Mouse (Mus musculus): Measurements from ENCODE around the gene Cds1.

The Cds1 gene

GRCm38 (mm10) chr5:101764554-101765347, at the start of gene Cds1:
Gene Cds1 (plus strand): TSS chr5:101765130.
- in situ Hi-C loops (cut with MboI; ENCODE audit: low sequenced_read_pairs) = no loop called here

DNA sequence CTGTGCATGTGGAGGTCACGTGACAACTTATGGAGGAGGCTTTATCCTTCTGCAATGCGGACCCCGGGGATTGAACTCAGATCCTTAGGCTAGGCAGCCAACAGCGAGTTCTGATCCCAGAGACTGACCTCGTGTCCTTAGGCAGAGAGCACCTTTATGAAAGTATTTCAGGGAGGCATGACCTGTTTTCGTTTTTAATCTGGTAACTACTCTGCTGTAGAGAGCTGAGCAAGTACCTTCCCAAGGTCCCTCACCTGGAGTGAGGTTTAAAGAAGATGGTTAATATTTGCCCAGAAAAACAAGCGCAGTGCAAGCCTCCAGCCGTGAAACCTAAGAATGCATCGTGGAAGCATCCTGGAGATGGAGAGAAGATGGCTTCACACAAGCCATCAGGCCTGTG, 40.7 kb upstream of the Cds1 start:
- in situ Hi-C loops (cut with MboI; ENCODE audit: low sequenced_read_pairs) = no loop called here

- in situ Hi-C loops (cut with MboI; ENCODE audit: low sequenced_read_pairs) = no loop called here
Observed at GRCm38 (mm10) chr5:101724756-101725155, 40.2 kb upstream of the Cds1 start.

GRCm38 (mm10) chr5:101725703-101726102, 39.2 kb upstream of the Cds1 start:
- in situ Hi-C loops (cut with MboI; ENCODE audit: low sequenced_read_pairs) = no loop called here

DNA sequence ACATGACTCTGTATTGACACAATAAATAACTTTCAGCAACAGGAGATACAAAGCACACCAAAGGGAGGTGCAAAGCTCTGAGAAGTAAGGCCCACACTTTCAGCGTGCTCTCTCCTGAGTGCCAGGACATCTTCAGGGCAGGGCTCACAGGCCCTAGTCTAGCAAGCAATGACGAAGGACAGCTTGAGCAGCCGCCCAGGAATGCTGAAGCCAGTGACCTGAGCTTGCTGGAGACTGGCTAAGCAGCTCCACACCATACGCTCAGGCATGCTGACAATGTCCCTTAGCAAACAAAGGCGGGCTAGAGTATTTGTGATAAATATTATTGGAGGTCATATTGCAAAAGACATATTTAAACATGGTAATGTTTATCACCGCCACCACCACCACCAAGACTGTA, 38.6 kb upstream of the Cds1 start:
- in situ Hi-C loops (cut with MboI; ENCODE audit: low sequenced_read_pairs) = no loop called here

GRCm38 (mm10) chr5:101728304-101728905, 36.5 kb upstream of the Cds1 start:
- in situ Hi-C loops (cut with MboI; ENCODE audit: low sequenced_read_pairs) = no loop called here

- in situ Hi-C loops (cut with MboI; ENCODE audit: low sequenced_read_pairs) = no loop called here
Observed at GRCm38 (mm10) chr5:101737341-101737740, 27.6 kb upstream of the Cds1 start.

- in situ Hi-C loops (cut with MboI; ENCODE audit: low sequenced_read_pairs) = no loop called here
Observed at GRCm38 (mm10) chr5:101740471-101741223, 24.3 kb upstream of the Cds1 start.

DNA sequence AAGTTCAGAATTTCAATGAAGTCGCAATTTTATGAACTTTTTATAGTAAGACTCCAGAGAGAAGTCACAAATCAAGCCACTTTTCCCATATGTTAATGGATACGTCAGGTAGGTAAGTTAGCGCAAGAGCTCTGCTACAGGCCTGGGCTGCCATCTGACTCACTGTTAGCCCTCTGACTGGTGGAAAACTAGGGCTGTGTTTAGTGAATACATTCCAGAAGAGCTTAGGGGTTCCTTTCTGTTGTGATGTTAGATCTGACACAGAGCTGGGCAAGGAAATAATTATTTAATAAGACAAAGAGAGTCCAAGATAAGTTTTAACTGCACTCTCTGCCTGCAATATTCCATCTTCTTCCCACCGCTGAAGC, 23.7 kb upstream of the Cds1 start:
- in situ Hi-C loops (cut with MboI; ENCODE audit: low sequenced_read_pairs) = no loop called here

DNA sequence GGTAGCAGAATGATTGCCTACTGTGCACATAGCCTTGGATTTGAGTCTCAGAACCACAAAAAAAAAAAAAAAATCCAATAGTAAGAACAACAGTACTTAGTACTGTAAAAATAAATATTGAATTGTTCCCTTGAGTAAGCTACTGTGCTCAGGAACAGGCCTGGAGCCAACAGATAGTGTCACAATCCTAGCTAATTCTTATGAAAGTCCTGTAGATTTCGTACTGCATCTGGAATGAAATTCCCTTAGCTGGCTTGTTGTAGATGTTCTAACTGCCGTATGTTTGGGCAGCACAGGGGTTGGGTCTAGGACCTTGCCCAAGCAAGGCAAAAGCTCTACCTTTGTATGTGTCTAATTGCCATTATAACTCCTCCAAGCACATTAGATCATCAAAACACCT, 22.9 kb upstream of the Cds1 start:
- in situ Hi-C loops (cut with MboI; ENCODE audit: low sequenced_read_pairs) = no loop called here

DNA sequence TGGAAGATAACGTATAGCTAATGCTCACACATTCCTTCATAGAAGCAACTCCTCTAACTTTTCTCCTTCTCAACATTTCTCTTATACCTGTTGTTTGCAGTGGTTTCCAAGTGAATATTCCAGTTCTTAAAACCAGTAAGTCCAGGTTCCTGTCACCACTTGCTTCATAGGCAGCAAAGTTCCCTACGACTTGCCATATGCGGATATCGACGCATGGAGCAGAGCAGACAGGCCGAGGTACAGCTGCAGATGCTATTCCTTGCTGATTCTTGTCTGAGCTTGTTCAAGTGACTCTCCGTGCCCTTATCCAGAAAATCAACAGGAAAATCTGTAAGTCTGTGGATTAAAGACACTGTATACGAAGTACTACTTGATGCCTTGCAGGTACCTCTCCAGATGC, 22.5 kb upstream of the Cds1 start:
- in situ Hi-C loops (cut with MboI; ENCODE audit: low sequenced_read_pairs) = no loop called here

DNA sequence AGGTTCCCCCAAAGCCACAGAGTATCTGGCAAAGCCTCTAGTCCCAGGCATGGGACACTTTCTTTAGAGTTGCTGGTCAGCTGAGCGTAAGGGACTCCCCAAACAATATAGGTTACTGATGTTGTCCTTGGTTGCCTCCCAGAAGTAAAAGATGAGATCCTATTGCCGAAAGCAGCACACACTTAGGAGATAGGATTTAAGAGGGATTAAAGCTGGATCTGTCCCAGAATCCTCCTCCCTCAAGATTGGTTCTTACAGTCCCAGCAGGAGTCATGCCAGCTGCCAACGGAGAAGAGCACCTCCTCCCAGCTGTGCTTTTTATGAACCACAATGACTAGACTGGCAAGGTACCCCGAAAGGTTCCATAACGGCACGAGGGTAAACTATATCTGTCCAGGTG, 20.0 kb upstream of the Cds1 start:
- in situ Hi-C loops (cut with MboI; ENCODE audit: low sequenced_read_pairs) = no loop called here

DNA sequence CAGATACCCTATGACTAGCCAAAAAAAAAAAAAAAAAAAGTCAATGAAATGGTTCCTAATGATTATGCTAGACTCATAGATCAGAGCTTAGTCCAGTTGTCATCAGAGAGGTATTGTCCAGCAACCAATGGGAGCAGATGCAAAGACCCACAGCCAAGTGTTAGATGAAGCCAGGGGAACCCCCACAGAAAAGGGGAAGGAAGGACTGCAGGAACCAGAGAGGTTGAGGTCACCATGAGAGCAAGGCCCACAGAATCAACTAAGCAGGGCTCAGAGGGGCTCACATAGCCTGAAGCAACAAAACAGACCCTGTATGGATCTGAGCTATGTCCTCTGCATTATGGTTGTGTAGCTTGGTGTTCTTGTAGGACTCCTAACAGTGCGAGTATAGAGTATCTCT, 11.2 kb upstream of the Cds1 start:
- in situ Hi-C loops (cut with MboI; ENCODE audit: low sequenced_read_pairs) = no loop called here

- in situ Hi-C loops (cut with MboI; ENCODE audit: low sequenced_read_pairs) = no loop called here
Observed at GRCm38 (mm10) chr5:101757669-101758068, 7.3 kb upstream of the Cds1 start.

DNA sequence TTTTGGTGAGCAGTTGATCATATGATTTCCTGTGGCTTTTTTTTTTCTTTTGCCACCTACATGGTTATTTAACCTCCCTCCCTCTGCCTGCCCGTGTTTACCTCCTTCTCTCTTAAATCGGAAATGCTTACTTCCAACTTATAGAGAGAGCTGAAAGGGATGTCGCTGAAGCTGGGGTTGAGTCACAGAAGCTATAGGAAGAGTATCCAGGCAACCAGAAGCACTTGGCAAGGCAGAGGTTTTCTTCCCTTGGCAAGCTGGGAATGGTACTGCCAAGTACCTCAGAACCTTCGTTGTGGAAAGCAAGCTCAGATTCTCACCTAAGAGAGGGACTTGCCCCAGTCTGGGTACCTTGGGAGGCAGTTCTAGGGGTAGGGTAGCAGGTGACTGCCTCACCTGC, 3.2 kb upstream of the Cds1 start:
- in situ Hi-C loops (cut with MboI; ENCODE audit: low sequenced_read_pairs) = no loop called here

DNA sequence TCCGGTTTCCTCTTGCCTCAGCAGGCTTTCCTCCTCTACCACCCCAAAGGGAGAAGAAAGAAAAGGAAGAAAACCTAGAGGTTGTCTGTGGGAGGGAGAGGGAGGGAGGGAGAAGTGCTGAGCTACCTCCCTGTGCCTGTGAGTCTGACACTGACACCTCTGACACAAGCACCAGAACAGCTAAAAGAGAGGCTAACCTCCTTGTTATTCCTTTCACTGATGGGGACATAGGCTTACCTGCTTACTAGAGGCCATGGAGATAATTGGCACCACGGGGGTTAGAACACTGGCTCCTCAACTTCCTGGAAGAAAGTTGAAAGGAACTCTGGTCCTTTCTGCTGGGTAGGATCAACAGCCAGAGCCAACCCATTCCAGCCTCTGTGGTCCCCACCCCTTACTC, 1.4 kb upstream of the Cds1 start:
- in situ Hi-C loops (cut with MboI; ENCODE audit: low sequenced_read_pairs) = no loop called here

GRCm38 (mm10) chr5:101765390-101765901, 516 bp downstream of the Cds1 start:
- in situ Hi-C loops (cut with MboI; ENCODE audit: low sequenced_read_pairs) = no loop called here

- in situ Hi-C loops (cut with MboI; ENCODE audit: low sequenced_read_pairs) = no loop called here
Observed at GRCm38 (mm10) chr5:101766248-101766647, 1.3 kb downstream of the Cds1 start.

DNA sequence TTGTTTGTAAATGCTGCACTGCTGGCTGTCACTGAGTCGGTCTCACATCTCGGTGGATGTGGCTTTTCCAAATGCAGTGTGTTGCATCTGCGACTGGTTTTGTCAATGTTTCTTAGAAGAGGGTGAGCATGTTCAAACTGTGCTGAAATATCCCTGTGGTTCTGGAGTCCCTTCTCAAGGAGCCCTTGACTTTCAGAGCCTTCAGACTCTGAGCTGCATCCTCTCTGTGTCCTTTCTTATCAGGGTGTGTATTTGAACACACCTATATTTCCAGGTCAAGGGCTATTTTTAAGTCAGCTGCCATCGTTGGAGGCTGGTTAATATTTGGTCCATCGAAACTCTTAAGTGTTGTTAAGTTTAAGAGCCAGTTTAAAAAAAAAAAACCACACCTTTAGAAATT, 2.2 kb downstream of the Cds1 start:
- in situ Hi-C loops (cut with MboI; ENCODE audit: low sequenced_read_pairs) = no loop called here

GRCm38 (mm10) chr5:101767486-101767885, 2.6 kb downstream of the Cds1 start:
- in situ Hi-C loops (cut with MboI; ENCODE audit: low sequenced_read_pairs) = no loop called here

DNA sequence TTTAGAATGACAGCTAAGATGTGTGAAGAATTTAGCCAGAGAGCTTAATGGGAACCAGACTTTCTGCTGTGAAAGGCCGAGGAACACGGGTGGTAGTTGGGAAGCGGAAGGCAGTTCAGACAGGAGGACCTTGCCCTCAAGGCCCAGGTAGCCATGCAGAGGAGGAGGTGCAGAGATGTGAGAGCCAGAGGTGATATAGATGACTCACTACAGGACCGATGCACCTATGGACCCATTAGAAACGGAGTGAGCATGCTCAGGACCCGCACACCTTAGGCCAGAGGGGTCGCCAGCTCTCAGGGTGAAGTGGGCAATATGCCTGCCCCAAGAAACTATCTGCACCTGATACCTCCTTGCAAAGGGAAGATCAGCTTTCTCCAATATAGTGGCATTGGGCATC, 3.6 kb downstream of the Cds1 start:
- in situ Hi-C loops (cut with MboI; ENCODE audit: low sequenced_read_pairs) = no loop called here

GRCm38 (mm10) chr5:101772621-101773020, 7.7 kb downstream of the Cds1 start:
- in situ Hi-C loops (cut with MboI; ENCODE audit: low sequenced_read_pairs) = no loop called here
